Mouse (Mus musculus) spleen, adult 12 weeks (tissue): ENCODE data around the gene Zfp768.
"Not testable (repeated sequence)": the region's sequence is repeated elsewhere in the genome, so short reads cannot be mapped to it uniquely, and the experiment has no call there.

Experiments
- DNase-seq: peaks from one replicate; pipeline ENCODE4 v3.0.0; 2022; ENCODE audit warnings: low spot score

Zfp768 gene

DNA sequence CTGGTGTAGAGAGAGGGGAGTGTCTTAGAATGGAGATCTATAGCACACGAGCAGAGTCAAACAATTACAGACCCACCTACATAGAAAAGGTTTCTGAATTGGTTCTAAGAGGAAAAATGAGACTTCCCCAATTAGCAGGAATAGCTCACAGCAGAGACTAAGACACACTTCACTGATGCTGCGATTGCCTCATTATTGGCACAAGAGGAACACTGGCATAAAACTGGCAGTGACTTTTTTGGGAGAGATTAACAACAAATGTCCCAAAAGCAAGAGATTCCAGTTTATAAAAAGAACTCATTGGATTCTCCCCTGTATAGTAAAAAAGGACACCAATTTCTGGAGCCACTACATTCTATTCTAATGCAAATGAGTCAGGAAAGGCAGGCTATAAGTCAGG is 12.5 kb upstream of the Zfp768 start:
- DNase-seq = no peak

DNA sequence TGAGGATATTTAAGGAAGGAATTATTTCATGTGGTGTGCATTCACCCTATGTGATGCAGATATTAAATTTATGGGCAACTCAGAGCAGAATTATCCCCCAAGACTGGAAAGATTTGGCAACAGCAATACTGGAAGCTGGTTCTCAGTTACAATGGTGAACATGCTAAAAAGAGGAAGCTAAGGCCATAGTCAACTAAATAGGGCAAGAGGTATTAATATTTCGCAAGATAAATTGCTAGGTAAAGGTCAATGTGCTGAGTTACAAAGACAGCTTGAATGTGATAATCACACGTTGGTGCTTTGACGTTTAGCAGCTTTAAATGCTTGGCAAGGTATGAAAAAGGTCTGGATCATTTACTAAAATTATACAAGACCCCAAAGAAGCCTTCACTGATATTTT is 10.4 kb upstream of the Zfp768 start:
- no peak for DNase-seq

GRCm38 (mm10) chr7:127351230-127352004 is 6.0 kb upstream of the Zfp768 start:
- no peak for DNase-seq

DNA sequence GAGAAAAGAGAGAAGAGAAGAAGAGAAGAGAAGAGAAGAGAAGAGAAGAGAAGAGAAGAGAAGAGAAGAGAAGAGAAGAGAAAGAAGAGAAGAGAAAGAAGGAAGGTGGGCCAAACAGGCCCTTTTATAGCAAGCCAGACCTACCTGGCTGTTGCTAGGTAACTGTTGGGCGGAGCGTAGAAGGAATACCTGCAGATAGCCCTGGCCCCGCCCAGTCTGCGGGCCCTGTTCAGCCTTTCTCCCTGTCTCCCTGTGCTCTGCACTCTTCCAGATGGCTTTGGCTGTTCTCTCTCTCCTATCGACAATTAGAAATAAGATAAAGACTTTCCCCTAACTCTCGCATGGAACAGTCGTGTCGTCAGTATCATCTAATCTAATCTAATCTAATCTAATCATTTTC is 1.3 kb upstream of the Zfp768 start:
- no peak for DNase-seq

DNA sequence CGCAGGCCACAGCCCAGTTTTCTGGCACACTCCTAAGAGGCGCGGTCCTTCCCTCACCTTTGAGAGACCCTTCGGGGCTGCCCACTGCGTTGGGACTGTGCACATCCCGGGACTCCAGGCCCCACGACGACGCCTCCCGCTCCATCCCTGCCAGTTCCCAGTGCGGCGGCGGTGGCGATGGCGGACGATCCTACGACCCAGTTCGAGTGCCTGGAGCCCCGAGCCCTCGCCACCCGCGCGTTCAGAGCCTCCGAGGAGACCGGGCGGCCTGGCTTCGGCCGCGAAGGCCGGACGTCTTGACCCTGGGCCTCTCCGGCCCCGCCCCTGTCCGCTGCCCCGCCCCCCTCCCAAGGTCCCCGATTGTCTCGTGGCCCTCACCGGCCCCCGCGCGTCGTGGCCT is 297 bp downstream of the Zfp768 start:
- no peak for DNase-seq

DNA sequence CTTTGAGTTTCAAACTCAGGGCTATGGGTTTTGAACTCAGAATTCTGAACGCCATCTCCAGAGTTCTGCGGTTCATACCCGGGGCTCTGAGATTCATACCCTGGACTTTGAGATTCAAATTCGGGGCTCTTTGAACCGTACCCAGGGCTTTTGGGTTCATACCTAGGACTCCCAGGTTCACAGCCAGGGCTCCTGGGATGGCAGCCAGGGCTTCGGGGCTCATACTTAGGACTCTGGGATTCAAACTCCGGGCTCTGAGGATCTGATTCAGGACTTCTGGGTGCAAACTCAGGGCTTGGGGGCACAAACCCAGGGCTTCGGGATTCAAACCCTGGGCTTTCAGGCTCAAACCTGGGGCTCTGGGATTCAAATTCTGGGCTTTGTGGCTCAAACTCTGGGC is 1.0 kb downstream of the Zfp768 start:
- no peak for DNase-seq

GRCm38 (mm10) chr7:127343351-127344019 is 1.9 kb downstream of the Zfp768 start:
- DNase-seq = no peak

- no peak for DNase-seq
These were observed 2.5 kb downstream of the Zfp768 start for GRCm38 (mm10) chr7:127342888-127343287.

- DNase-seq = no peak
These were observed 3.1 kb downstream of the Zfp768 start for GRCm38 (mm10) chr7:127342332-127342731.

GRCm38 (mm10) chr7:127341861-127342260 is 3.5 kb downstream of the Zfp768 start:
- not testable (repeated sequence) for DNase-seq

- no peak for DNase-seq
These were observed 4.0 kb downstream of the Zfp768 start for GRCm38 (mm10) chr7:127341356-127341755.

DNA sequence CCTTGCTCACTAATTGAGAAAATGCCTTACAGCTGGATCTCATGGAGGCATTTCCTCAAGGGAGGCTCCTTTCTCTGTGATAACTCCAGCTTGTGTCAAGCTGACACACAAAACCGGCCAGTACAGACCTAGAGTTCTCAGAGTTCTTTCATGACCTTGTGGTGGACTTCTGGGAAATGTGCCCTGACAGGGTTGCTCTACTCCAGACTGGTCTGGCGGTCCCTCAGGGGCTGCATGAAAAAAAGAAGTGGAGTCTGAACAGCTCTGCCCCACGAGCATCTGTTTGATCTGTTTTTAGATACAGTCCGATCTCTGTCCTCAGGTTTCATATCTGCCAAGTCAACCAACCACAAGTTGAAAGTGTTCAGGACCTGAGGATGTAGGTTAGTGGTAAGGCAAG is 7.8 kb downstream of the Zfp768 start:
- DNase-seq = no peak

DNA sequence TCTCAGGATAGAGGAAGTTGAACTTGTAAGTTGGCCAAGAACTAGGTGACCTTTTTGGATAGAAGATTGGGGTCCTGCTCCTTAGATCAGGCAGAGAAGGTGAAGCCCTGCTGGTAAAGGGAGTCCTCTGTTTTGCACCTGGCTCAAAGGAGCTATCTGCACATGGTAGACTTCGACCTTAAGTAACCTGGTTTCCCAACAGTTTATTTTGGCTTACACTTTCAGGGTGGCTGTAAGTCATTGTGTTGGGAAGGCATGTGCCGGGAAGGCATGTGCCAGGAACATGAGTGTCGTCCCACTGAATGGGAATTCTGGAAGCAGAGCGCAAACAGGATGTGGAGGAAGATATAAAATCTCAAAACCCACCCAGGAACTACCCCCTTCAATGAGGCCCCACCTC is 9.8 kb downstream of the Zfp768 start:
- DNase-seq = no peak

- no peak for DNase-seq
These were observed 12.1 kb downstream of the Zfp768 start for GRCm38 (mm10) chr7:127333240-127333639.

GRCm38 (mm10) chr7:127326685-127327084 is 18.7 kb downstream of the Zfp768 start:
- DNase-seq = no peak

GRCm38 (mm10) chr7:127325550-127325949 is 19.8 kb downstream of the Zfp768 start:
- DNase-seq = no peak

GRCm38 (mm10) chr7:127324944-127325343 is 20.4 kb downstream of the Zfp768 start:
- no peak for DNase-seq

DNA sequence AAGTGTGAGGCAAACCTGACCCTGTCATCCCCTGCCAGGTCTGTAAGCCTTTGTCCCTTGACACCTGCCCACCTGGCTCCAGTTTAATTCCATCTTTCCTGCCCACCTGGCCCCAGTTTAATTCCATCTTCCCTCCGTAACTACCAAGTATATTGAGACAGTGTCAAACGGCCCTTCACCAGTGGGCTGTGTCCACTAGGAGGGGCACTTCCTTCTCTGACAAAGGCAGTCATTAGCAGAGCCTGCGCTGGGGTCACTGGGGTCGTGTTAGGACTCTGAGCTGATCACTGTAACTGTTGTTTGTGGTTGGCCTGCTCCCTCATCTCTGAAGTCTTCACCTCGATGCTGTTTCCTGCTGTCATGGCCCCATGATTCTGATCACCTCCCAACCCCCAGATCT is 23.3 kb downstream of the Zfp768 start:
- DNase-seq = no peak

DNA sequence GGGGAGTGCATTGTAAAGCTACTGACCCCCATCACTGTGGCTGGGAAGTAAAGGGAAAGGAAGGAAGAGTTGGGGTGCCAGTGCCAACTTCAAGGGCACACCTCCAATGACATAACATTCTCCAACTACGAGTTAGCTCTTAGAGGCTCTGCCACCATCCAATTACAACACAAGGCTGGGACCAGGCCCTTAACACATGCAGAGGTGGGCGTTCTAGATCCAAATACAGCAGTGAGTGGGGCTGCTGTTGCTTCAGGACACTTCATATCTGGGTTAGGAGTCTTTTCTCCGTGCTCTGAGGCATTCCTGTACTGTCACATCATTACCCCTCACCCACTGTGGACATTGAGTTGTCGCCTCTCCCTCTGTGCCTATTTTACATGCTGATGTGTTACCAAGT is 24.3 kb downstream of the Zfp768 start:
- no peak for DNase-seq

- no peak for DNase-seq
These were observed 31.5 kb downstream of the Zfp768 start for GRCm38 (mm10) chr7:127313912-127314311.

- no peak for DNase-seq
These were observed 35.4 kb downstream of the Zfp768 start for GRCm38 (mm10) chr7:127309951-127310350.

DNA sequence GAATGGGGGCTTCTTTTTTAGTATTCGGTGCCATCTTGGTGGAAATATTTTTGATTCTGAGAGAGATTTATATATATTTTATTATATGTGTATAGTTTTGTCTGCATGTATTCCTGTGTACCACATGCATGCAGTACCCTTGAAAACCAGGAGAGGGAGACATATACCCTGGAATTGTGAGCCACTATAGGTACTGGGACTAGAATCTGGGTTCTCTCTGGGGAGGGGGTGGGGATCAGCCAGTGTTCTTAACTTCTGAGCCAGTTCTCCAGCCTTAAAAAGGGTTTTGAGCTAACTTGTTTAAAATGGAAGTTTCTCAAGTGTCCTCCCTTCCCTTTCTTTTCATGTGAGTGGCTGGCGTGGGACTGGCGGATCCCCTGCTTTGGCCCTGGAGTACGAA is 36.5 kb downstream of the Zfp768 start:
- DNase-seq = no peak

DNA sequence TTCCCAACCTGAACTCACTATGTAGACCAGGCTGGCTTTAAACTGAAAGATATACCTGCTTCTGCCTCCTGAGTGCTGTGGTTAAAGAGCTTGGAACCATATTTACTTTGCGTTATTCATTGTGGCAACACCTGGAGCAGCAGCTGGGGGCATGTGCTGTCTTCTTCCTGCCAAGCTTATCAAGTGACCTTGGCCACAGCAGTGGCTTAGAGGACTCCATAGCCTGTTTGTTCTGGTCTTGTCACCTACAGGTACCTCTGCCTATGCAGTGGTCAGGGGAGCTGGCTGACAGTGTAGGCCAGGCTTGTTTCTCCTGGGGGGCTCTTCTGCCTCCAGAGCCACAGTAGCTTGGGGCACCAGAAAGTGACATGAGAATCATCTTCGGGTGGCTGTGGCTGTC is 37.0 kb downstream of the Zfp768 start:
- no peak for DNase-seq
